Mouse (Mus musculus) heart, postnatal 25 days (tissue): ENCODE data around the gene Fam184b. TPM values are rescaled to one million over a fixed set of nuclear protein-coding genes. Genes with fewer than 3 reads are reported as not detected.

ENCODE experiments used
- DNase-seq: peaks from one replicate; pipeline ENCODE4 v3.0.0; 2022; ENCODE audit warnings: low spot score
- intact Hi-C: fragments of 180-260 bp; cut with DNase I; formaldehyde crosslinking; loops from one replicate; pipeline ENCODE4 v1.15.1; 2025
- total RNA-seq, 2 experiments: library from RNA; stranded (reverse); gene quantifications; 2 replicates each; pipeline ENCODE4 v1.2.3; 2021

Gene Fam184b
- total RNA-seq, 2 experiments from 2014 or later, result 0.08 TPM; not detected in 1

DNA sequence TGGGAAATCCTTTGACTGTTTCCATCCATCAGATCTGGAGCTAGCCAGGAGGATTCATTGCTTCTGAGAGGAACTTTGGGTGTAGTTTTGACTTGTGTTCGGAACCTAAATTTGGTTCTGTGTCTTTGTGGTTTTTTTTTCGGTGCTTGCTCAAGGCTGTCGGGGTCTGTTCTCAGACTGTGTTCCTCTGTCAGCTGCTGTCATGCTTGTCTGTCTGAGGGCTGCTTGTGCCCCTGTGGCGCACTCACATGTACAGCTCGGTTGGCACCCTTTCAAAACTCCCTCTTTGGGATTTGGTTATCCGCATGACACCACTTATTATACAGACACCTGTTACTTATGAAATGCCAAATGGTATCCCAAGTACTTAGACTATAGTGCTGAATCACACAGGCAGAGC, 117.8 kb downstream of the Fam184b start:
- no peak for DNase-seq
- intact Hi-C loops, result loop anchor here (2.0 kb wide), 1 partner anchor 27 kb away; no protein-coding TSS in a partner anchor

DNA sequence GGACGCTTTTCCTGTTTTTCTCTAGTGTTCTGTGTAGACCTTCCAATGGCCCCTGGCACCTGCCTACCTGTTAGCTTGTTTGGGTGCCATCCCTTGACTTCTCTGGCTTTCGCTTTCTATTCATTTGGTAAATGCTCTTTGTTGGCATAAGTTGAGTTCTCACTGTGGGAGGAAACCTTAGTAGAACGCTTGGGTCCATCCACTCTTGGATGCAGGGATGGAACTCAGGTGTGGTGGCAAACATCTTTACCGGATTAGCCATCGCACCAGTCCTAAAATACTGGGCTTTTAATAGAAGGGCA, 118.7 kb downstream of the Fam184b start:
- intact Hi-C loops, result loop anchor here (2.0 kb wide), 1 partner anchor 26 kb away; no protein-coding TSS in a partner anchor
- DNase-seq, result no peak

DNA sequence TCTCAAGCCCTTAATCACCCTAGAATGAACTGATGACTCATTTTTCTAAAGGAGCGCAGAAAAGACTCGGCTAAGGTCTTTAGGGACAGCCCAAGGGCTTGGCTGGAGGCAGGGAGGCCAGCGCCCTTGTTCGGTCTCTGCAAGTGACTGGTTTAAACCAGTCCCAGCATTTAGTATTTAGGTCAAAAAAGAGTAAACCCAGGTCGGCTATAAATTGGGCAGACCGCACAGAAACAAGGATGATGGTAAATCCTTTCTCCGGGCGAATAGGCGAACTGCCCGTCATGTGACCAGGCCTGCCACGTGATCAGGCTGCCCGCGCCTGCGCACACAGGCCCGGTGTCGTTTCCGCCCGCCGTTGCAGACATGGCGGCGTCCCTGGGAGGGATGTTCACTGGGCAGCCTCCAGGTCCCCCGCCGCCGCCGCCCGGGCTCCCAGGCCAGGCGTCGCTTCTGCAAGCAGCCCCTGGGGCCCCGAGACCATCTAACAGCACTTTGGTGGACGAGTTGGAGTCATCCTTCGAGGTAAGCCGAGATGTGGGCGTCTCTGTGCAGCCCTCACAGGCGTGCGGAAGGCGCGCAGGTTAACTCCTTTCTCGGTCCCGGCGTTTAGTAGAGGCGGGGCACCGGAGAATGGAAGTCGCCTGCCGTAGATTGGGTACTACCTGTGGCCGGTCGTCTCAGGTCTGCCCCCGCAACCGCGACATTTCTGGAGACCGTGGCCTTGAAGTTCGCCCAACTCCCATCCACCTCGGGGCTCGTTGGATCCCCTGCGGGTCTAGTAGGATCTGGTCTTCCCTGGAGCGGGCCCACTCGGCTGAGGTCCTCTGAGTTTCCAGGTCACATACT, 119.2 kb downstream of the Fam184b start, which contains the start of gene Med28:
Gene Med28 (plus strand): TSS at position 270 of the 849 bp plus-strand sequence.
- DNase-seq, result peak; percentile 89
- intact Hi-C loops, result loop anchor here (2.0 kb wide), 1 partner anchor 25 kb away; no protein-coding TSS in a partner anchor

DNA sequence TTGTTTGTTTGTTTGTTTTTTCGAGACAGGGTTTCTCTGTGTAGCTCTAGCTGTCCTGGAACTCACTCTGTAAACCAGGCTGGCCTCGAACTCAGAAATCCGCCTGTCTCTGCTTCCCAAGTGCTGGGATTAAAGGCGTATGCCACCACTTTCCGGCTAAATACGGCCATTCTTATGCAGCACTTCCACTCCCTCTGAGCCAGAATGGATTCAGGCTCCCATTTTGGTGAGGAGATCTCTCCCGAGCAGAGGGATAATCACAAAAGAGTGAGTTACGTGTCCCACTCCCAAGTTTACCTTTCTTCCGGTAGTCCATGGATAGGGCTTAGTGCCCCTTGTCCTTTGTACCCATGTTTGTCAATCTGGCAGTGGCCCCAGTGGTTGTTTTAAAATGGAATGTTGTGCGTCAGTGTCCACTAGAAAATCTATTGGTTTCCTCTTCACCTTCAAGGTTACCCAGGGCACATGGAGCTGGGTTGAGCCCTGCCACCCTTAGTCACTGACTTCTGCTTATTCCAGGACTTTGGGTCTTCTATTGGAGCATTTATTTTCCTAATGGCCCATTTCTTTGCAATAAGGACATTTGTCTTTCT, 124.2 kb downstream of the Fam184b start:
- DNase-seq, result no peak
- intact Hi-C loops, result no loop called here

DNA sequence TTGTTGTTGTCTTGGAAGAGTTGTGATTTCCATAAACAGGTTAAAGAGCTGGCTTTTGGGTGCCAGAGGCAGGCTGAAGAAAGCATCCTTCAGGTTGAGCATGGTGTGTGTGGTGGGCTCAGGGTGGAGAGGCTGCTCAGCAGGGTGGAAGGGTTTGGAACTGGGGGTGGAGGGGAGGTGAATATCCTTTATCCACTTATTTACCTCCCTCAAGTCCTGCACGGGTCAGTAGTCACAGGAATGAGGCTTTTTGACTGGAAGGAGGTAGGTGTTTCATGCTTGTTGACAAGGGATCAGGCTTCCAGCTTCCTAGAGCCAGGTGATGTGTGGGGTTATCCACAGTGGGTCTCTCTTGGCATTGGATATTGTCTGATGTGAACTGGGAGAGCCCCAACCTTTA, 124.8 kb downstream of the Fam184b start:
- DNase-seq, result no peak
- intact Hi-C loops, result no loop called here

DNA sequence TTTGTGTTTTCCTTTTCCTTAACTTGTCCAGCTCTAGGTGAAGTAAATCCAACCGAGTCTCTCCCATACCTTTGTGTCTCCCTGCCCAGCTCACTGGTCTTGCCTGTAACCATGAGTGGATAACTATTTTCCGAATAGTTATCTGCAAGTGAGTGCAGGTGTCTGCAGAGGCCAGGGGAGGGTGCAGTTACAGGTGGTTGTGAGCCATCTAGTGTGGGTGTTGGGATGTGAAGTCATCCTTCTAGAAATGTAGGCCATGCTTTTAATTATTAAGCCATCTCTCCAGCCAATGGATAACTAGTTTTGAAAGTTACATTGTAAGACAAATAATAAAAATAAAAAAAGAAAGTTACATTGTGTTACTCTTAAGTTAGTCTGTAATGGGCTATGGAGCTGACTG, 125.9 kb downstream of the Fam184b start:
- DNase-seq, result no peak
- intact Hi-C loops, result no loop called here

DNA sequence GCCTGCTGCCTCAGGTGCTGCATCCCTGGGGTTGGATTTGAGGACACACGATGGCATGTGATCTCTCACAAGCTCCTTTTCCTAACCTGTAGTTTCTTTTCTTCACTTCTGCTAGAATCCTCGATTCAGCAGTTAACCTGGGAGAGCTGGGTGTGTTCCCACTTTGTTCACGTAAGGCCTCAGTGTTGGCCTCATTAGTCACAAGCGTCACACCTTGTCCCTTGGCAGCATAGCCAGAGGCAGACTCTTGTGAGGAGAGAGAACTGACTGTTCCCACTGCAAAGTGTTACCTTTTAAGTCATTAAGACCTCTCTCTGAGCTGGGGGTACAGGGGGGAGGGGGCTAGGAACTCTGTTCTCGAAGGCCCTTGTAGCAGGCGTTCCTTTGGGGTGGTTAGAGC, 126.5 kb downstream of the Fam184b start:
- DNase-seq, result no peak
- intact Hi-C loops, result no loop called here

DNA sequence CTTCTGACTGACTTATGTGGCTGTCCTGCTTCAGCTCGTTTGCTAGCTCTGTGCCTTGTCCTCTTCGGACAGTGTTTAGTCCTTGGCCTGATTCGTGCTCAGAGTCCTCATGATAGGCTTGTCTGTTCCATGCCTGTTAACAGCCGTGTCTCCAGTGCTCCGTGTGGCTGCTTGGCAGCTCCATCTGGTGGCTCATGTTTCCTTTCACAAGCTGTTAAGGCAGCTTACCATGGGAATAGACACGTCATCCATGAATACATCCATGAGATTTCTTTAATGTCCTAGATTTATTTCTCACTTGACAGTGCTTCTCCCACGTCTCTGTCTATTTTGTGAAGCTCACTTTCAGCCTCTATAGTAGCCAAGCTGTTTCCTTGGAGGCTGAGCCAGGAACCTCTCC, 129.3 kb downstream of the Fam184b start:
- no peak for DNase-seq
- intact Hi-C loops, result no loop called here

DNA sequence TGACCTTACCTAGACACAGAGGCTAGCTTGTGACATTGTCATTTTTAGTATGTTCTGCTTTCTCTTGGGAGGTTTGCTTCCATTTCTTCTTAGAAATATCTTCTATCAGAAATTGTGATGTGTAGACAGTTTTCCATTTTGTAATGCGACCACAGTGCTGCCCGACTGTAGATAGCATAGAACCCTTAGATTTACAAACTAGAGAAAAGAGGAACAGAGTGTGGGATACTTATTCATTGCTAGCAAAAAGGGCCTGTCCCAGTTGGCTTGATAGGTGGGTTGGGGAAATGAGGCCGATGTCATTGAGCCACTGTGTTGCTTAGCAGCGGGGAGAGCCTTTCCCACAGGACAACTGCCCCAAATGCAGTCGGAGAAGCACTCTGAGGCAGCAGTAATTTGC, 141.8 kb downstream of the Fam184b start:
- intact Hi-C loops, result loop anchor here (10.0 kb wide), 1 partner anchor 357 kb away; the partner anchor contains the start of gene Lcorl
- no peak for DNase-seq

DNA sequence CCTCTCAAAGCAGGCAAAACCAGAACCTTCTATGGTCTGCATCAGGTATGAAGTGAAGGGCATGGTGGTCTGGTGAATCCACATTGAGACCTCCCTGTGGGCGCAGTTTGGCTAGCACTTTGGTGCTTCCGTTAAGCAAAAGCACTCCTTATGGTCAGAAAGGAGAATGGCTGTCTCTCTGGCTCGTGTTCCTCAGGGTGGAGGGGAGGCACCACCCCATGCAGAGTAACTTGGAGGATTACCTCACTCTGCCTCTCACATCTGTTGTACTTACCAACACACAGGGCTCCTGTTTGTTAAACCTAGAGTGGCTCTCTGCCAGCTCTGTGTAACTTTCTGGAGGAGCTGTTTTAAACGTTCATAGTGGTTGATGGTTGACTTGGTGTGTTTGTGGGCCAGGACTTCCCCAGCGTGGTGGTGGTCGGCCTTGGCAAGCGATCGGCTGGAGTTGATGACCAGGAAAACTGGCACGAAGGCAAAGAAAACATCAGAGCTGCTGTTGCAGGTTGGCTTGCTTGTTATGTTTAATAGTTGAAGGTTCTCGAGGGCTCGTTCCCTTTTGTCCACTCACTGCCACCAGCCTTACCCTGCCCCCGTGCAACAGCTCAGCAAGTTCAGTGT, 142.4 kb downstream of the Fam184b start:
- intact Hi-C loops, result loop anchor here (10.0 kb wide), 1 partner anchor 358 kb away; the partner anchor contains the start of gene Lcorl
- no peak for DNase-seq

DNA sequence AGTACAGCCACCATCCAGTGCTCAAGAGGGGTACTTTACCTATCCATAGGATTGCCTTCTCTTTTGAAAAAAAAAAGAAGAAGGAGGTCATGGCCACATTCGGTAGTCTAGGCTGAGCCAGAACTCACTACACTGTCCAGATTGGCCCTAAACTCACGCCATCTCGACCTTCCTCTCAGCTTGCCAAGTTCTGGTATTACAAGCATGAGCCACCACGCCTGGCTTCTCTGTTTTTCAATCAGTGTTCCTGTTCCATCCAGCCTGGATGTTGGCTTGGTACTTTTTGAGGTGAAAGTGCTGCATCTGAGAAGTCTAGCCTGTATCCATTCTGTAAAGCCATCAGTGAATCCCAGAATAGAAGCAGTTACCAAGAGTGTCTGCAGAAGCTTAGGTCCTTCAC, 142.9 kb downstream of the Fam184b start:
- intact Hi-C loops, result loop anchor here (10.0 kb wide), 1 partner anchor 358 kb away; the partner anchor contains the start of gene Lcorl
- DNase-seq, result no peak

DNA sequence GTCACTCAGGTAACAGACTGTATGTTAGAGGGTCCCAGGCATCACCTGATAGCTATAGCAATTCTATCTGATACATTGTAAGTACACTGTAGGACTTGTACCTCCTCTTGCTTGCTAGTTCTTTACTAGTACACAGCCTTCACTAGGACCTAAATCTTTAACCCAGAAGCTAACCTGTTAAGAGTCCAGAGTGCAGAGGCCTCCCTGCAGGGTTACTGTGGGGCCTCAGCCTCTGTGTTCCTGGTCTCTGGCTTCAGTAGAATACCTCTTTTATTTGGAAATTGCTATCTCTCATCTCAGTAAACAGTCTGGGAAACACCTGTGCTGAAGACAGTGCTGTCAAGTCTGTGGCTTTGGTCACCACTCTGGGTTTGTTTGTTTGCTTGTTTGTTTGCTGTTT, 143.4 kb downstream of the Fam184b start:
- DNase-seq, result no peak
- intact Hi-C loops, result loop anchor here (10.0 kb wide), 1 partner anchor 359 kb away; the partner anchor contains the start of gene Lcorl

DNA sequence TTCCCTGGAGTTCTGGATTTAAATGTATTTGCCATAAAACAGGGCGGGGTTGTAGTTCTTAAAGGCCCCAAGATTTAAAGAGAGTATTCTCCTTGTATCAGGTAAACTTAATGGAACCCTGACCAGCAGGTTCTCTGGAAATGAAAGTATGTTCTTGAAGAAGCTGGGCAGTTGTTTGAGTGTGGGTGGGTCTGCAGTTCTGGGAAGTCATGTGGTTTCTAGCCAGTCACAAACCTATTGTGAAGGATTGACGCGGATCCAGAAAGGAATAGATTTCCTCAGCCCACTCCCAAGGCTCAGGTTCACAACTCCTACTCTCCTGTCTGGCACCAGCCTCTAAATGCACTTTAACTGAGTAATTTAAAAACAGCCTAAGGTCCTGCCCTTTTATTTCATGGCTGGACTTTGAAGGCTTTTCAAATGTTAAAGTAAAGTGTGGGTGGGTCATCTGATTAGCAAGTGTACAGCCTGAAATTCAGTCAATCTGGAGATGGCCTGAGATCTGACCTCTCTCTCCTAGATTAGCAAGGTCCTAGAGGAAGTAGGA, 143.9 kb downstream of the Fam184b start:
- DNase-seq, result no peak
- intact Hi-C loops, result loop anchor here (2.0 to 10.0 kb wide), 2 partner anchors 25 to 359 kb away; partner anchors contain the start of genes Lcorl and Med28

DNA sequence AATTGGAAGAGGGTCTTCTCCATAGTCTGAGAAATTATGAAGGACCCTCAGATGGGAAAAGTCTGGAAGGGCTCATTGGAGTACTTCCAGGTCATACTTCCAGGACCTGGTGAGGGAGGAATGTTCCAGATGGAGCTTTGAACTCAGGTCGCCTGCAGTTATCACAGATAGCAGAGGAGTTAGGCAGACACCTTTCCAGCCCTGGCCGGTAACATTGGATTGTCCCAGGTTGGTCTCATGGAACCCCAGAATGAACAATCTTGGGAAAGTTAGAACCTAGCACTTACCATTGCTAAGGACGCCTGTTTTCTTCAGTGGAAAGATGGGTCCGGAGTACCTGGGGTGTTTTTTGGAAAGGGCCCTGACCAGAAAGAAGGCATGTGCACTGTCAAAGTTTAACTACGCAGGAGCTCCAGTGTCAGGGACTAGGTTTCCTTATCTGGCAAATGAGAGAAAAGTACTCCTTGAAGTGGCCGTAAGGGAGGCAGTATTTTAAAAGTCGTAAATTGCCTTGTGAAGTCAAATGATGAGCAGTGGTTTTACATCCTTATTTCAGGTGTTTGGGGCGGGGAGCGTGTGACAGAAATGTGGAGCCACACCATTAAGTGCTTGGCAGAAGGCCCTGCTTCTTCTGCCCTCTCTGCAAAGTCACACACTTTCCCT, 145.2 kb downstream of the Fam184b start:
- DNase-seq, result no peak
- intact Hi-C loops, result loop anchor here (2.0 to 10.0 kb wide), 3 partner anchors 27 to 361 kb away; partner anchors contain the start of genes Lcorl, Med28 and Ncapg

DNA sequence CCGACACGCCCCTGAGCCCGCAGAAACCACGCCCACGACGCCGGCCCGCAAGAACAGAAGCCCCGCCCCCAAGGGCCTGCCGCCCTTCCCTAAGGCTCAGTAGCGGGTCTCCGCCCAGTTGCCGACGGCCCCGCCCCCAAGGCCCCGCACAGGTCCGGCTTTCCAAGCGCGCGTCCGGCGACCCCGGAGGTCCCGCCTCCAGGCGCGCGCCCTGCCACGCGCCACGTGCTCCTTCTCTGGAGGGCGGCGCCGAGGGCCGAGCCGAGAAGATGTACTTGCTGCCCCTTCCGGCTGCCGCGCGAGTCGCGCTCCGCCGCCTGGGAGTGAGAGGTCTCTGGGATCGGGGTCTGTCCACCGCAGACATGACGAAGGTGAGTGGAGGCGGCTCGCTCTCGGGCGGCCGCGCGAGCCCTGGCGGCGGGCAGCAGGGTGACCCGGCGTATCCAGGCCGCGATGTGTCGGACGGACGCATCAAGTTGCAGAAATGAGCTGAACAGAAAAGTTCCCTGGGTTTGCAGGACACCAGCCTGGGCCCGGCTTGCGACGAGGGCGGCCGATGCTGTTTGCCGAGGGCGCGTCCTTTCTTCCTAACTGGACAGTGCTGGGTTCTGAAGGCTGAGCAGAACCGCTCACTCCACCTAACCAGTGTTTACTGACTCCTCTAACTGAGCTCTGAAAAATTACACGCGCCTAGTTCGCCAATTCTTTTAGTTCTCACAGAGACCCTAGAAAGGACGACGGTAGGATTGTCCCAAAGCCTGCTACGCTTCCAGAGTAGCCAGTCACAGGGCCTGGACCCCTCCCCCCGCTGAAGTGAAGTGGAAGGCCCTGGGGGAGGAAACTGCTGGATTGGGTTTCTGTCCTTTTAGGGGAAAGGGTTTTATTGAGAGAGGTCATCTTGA, 146.0 kb downstream of the Fam184b start, which contains the start of gene Lap3:
Gene Lap3 (plus strand): TSS at position 184 of the 902 bp plus-strand sequence.
- intact Hi-C loops, result loop anchor here (2.0 to 10.0 kb wide), 4 partner anchors 27 to 361 kb away; partner anchors contain the start of genes Lcorl, Med28, Ncapg and Qdpr

DNA sequence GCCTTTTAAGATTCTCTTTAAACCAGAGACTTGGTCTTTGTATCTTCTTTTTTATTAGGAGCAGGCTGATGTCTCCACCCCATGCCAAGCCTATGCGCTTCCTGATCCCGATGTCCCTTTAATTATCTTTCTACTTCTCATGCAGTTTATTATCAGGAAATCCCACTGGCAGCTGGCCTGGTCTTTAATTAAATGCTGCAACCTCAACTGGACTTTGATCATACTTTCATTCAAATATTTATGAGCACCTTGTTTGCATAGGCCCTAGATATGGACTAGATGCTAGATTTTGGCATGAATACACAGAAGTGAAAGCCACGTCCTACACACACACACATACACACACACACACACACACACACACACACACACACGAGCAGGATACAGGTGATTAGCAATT, 147.6 kb downstream of the Fam184b start:
- intact Hi-C loops, result loop anchor here (2.0 to 10.0 kb wide), 3 partner anchors 41 to 363 kb away; partner anchors contain the start of genes Lcorl, Ncapg and Qdpr
- DNase-seq, result no peak

More for the DNA sequence above, 146.0 kb downstream of the Fam184b start, which contains the start of gene Lap3:
- peak; percentile 98 for DNase-seq

DNA sequence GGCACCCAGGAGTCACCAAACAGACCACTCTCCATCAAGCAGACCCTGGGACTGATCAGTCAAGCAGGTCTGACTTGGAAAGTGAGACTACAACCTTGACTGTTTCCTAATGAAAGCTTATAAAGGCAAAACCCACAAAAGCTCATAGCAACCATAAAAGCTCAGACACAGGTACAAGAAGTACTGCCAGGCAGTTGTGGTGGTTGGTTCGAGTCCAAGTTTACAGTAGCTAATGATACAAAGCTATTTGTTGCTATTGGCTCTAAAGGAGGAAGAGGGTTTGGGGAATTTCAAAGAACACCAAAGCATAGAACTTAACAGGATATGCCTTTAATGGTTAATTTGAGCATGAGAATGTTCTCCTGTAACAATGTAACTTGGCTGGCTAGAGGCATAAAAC, 155.8 kb downstream of the Fam184b start:
- intact Hi-C loops, result no loop called here
- DNase-seq, result no peak

DNA sequence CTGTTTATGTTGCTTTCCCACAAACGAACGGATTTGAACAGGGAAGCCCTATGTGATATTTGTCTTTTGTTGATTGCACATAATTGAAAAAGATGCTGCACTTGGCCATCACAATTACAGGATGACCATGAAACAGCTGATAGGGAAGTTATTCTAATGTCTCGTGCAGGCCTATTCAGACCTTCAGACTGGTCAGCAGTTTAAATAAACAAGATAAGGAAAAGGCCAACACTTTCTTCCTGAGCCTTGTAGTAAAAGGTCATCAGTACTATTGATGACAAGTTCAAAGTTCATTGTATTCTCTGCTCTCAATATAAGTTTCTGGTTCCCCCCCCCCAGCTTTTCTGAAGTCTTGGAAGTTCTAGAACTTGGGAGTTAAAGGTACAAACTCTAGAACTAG, 156.8 kb downstream of the Fam184b start:
- intact Hi-C loops, result no loop called here
- DNase-seq, result no peak
